8 mouse cellular contexts compared by ENCODE assay signal in genomic region chr10:127511634-127512306, GRCm38 (mm10). TPM values are rescaled to one million over a fixed set of nuclear protein-coding genes. Genes with fewer than 3 reads are reported as not detected.
DNase-seq lines count a peak whose midpoint lies in the region; ATAC-seq lines count a peak whose summit lies in the region.

No protein-coding gene starts in this region.

- peak overlapping the region; percentile 99 for H3K27ac ChIP-seq in forebrain, embryonic 15.5 days (replicated peaks)
- H3K27ac ChIP-seq in intestine, embryonic 16.5 days (ENCODE audit: low read length), result no peak overlapping the region
- H3K27ac ChIP-seq in liver, embryonic 15.5 days (replicated peaks), result no peak overlapping the region

- H3K36me3 ChIP-seq in megakaryocyte, embryonic 14.5 days (replicated peaks; ENCODE audit: low read length), result peaks cover 5% of the 10 kb centered on the region
- no peaks in the 10 kb centered on the region for H3K36me3 ChIP-seq in forebrain, embryonic 15.5 days
- no peaks in the 10 kb centered on the region for H3K36me3 ChIP-seq in intestine, embryonic 16.5 days (ENCODE audit: control insufficient read depth, insufficient read depth, low read length)
- H3K36me3 ChIP-seq in liver, embryonic 15.5 days (replicated peaks), result peaks cover 1% of the 10 kb centered on the region; the same call in 1 of the 2 replicates

- peaks cover 84% of the 10 kb centered on the region for H3K4me1 ChIP-seq in megakaryocyte, embryonic 14.5 days
- H3K4me1 ChIP-seq in forebrain, embryonic 15.5 days, result peaks cover 69% of the 10 kb centered on the region
- peaks cover 67% of the 10 kb centered on the region for H3K4me1 ChIP-seq in intestine, embryonic 16.5 days (ENCODE audit: control insufficient read depth, insufficient read depth, low read length)
- peaks cover 71% of the 10 kb centered on the region for H3K4me1 ChIP-seq in liver, embryonic 15.5 days (replicated peaks)

- peak overlapping the region; percentile 95 for H3K4me2 ChIP-seq in forebrain, embryonic 15.5 days (replicated peaks)
- peak overlapping the region; percentile 98 for H3K4me2 ChIP-seq in intestine, embryonic 16.5 days (ENCODE audit: low read depth, low read length)
- H3K4me2 ChIP-seq in liver, embryonic 15.5 days, result peak overlapping the region; percentile 77

- ATAC-seq in megakaryocyte, adult 5-6 weeks (ENCODE audit: poor library complexity, severe bottlenecking), result no peak
- ATAC-seq in cerebellum, adult (ENCODE audit: insufficient number of reproducible peaks, low FRiP score, low TSS enrichment), result peak; percentile 5; the same call in 1 of the 2 replicates
- peak; percentile 5; the same call in 1 of the 2 replicates for ATAC-seq in forebrain, embryonic 15.5 days (replicated peaks)
- ATAC-seq in intestine, embryonic 16.5 days, result no peak
- ATAC-seq in liver, embryonic 15.5 days (ENCODE audit: insufficient read depth), result no peak

- H3K4me3 ChIP-seq in megakaryocyte, embryonic 14.5 days (replicated peaks), result peak overlapping the region; percentile 89
- peak overlapping the region; percentile 51 for H3K4me3 ChIP-seq in forebrain, embryonic 15.5 days
- peak overlapping the region; percentile 62 for H3K4me3 ChIP-seq in intestine, embryonic 16.5 days (ENCODE audit: low read length)
- H3K4me3 ChIP-seq in liver, embryonic 15.5 days (replicated peaks), result peak overlapping the region; percentile 49

- under 1% methylated on average over 46 of the region's 46 CpGs for WGBS in forebrain, embryonic 15.5 days
- WGBS in intestine, embryonic 16.5 days, result under 1% methylated on average over 46 of the region's 46 CpGs
- WGBS in liver, embryonic 15.5 days (ENCODE audit: insufficient replicate concordance), result 1% methylated on average over 46 of the region's 46 CpGs

- H3K9me3 ChIP-seq in megakaryocyte, embryonic 14.5 days, result no peaks in the 10 kb centered on the region
- H3K9me3 ChIP-seq in forebrain, embryonic 15.5 days, result no peaks in the 10 kb centered on the region
- H3K9me3 ChIP-seq in intestine, embryonic 16.5 days (ENCODE audit: control insufficient read depth, low read length), result no peaks in the 10 kb centered on the region
- no peaks in the 10 kb centered on the region for H3K9me3 ChIP-seq in liver, embryonic 15.5 days (replicated peaks)

- H3K9ac ChIP-seq in forebrain, embryonic 15.5 days (replicated peaks), result peak overlapping the region; percentile 91
- peak overlapping the region; percentile 69 for H3K9ac ChIP-seq in intestine, embryonic 16.5 days (ENCODE audit: low read depth, low read length)
- peak overlapping the region; percentile 21; the same call in 1 of the 2 replicates for H3K9ac ChIP-seq in liver, embryonic 15.5 days

- peak; percentile 94 for DNase-seq in right cerebral cortex, adult 18-20 months
- no peak for DNase-seq in urinary bladder, postnatal 4 days (ENCODE audit: low spot score in 2 of 2)

- H3K27me3 ChIP-seq in megakaryocyte, embryonic 14.5 days (replicated peaks), result peaks cover 85% of the 10 kb centered on the region
- H3K27me3 ChIP-seq in forebrain, embryonic 15.5 days, result peaks cover 11% of the 10 kb centered on the region; the same call in 1 of the 2 replicates
- H3K27me3 ChIP-seq in intestine, embryonic 16.5 days (replicated peaks; ENCODE audit: control insufficient read depth, insufficient read depth, low read length), result peaks cover 82% of the 10 kb centered on the region
- peaks cover 99% of the 10 kb centered on the region for H3K27me3 ChIP-seq in liver, embryonic 15.5 days

RNA-seq across cellular contexts. Expression of gene Ndufa4l2, which starts 3.0 kb away (rescaled TPM):
- 0.23 and 5.2 TPM in 2 replicates for polyA plus RNA-seq in megakaryocyte, embryonic 14.5 days (2012; ENCODE audit: insufficient read depth, low replicate concordance)
- total RNA-seq in megakaryocyte, adult 5-6 weeks (2015), result not detected in 2 replicates
- total RNA-seq in megakaryocyte, adult 5-6 weeks (2017), result not detected in 2 replicates
- 17.1 and 18.0 TPM in 2 replicates for polyA plus RNA-seq in forebrain, embryonic 15.5 days (2015; fragmentation: Nextera tagmentation; extraction: Ambion mirVana)
- 64.5 and 64.6 TPM in 2 replicates for polyA plus RNA-seq in intestine, embryonic 16.5 days (2015; fragmentation: Nextera tagmentation; extraction: Ambion mirVana)
- 20.7 and 42.1 TPM in 2 replicates for polyA plus RNA-seq in liver, embryonic 15.5 days (2015; fragmentation: Nextera tagmentation; extraction: Ambion mirVana)

RNA-seq across cellular contexts. Expression of gene Stac3, which starts 10.3 kb away (rescaled TPM):
- 3.9 TPM in 1 of 2 replicates, not detected in the other for polyA plus RNA-seq in megakaryocyte, embryonic 14.5 days (2012; ENCODE audit: insufficient read depth, low replicate concordance)
- total RNA-seq in megakaryocyte, adult 5-6 weeks (2015), result 1.2 TPM in 1 of 2 replicates, not detected in the other
- 0.40 TPM in 1 of 2 replicates, not detected in the other for total RNA-seq in megakaryocyte, adult 5-6 weeks (2017)
- 1.5 and 1.6 TPM in 2 replicates for polyA plus RNA-seq in forebrain, embryonic 15.5 days (2015; fragmentation: Nextera tagmentation; extraction: Ambion mirVana)
- polyA plus RNA-seq in intestine, embryonic 16.5 days (2015; fragmentation: Nextera tagmentation; extraction: Ambion mirVana), result 0.32 and 0.67 TPM in 2 replicates
- 1.0 and 1.2 TPM in 2 replicates for polyA plus RNA-seq in liver, embryonic 15.5 days (2015; fragmentation: Nextera tagmentation; extraction: Ambion mirVana)

RNA-seq across cellular contexts. Expression of gene Shmt2, which starts 10.5 kb away (rescaled TPM):
- polyA plus RNA-seq in megakaryocyte, embryonic 14.5 days (2012; ENCODE audit: insufficient read depth, low replicate concordance), result 143 and 168 TPM in 2 replicates
- 31.3 and 31.9 TPM in 2 replicates for total RNA-seq in megakaryocyte, adult 5-6 weeks (2015)
- total RNA-seq in megakaryocyte, adult 5-6 weeks (2017), result 27.8 and 33.1 TPM in 2 replicates
- polyA plus RNA-seq in forebrain, embryonic 15.5 days (2015; fragmentation: Nextera tagmentation; extraction: Ambion mirVana), result 75.2 and 78.5 TPM in 2 replicates
- polyA plus RNA-seq in intestine, embryonic 16.5 days (2015; fragmentation: Nextera tagmentation; extraction: Ambion mirVana), result 146 and 170 TPM in 2 replicates
- 138 and 159 TPM in 2 replicates for polyA plus RNA-seq in liver, embryonic 15.5 days (2015; fragmentation: Nextera tagmentation; extraction: Ambion mirVana)

RNA-seq across cellular contexts. Expression of gene Nxph4, which starts 22.6 kb away (rescaled TPM):
- 0.32 TPM in 1 of 2 replicates, not detected in the other for polyA plus RNA-seq in megakaryocyte, embryonic 14.5 days (2012; ENCODE audit: insufficient read depth, low replicate concordance)
- not detected in 2 replicates for total RNA-seq in megakaryocyte, adult 5-6 weeks (2015)
- total RNA-seq in megakaryocyte, adult 5-6 weeks (2017), result not detected in 2 replicates
- 38.9 and 40.2 TPM in 2 replicates for polyA plus RNA-seq in forebrain, embryonic 15.5 days (2015; fragmentation: Nextera tagmentation; extraction: Ambion mirVana)
- polyA plus RNA-seq in intestine, embryonic 16.5 days (2015; fragmentation: Nextera tagmentation; extraction: Ambion mirVana), result 4.3 and 4.4 TPM in 2 replicates
- 0.07 TPM in 1 of 2 replicates, not detected in the other for polyA plus RNA-seq in liver, embryonic 15.5 days (2015; fragmentation: Nextera tagmentation; extraction: Ambion mirVana)

Comparison
In these comparisons a context has a peak if more than half of its experiments do, and no peak if none do; other contexts are left out.
1. ATAC-seq: peak in cerebellum, adult (single experiment) and forebrain, embryonic 15.5 days (single experiment); none in megakaryocyte, adult 5-6 weeks (single experiment), intestine, embryonic 16.5 days (single experiment) and liver, embryonic 15.5 days (single experiment).
2. H3K9ac ChIP-seq: peak in every context shown above with its lines; median percentile 91 in forebrain, embryonic 15.5 days; 69 in intestine, embryonic 16.5 days; 21 in liver, embryonic 15.5 days.
3. Peak in every context shown above with its lines, with median percentiles within 50 percentile points of each other: H3K4me3 ChIP-seq and H3K4me2 ChIP-seq.